Mouse (Mus musculus): ENCODE measurements around the gene Arhgef7. TPM values are rescaled to one million over a fixed set of nuclear protein-coding genes. Genes with fewer than 3 reads are reported as not detected.

Arhgef7 gene
- polyA plus RNA-seq, 1 experiment from 2014 or later = 31.6 TPM

DNA sequence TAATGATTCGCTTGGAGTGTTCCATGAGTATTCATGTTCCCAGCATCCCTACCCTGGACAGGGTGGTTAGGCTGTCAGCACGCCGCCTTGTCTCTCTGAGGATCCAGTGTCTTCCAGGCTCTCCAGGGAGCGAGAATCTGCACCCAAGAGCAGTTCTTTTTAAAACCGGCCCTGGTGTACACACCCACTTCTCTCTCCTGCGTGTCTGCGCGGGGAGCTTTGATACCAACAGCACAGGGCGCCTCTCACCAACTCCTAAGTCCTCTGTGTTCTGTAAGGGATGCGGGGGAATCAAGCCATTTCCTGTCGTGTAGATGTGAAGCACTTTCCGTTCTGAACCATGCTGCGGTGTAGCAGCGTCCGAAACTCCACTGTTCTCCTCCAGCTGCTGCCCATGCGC, 107.2 kb downstream of the Arhgef7 start:
- Histone ChIP-seq H3K4me1 (ENCODE audit: insufficient read depth, low read depth, low read length) (no peaks in the 10 kb centered on the region; the same call in 1 of the 2 replicates), H3K9ac (replicated peaks; ENCODE audit: low read depth) (no peak overlapping the region), H3K36me3 (ENCODE audit: insufficient read depth, low read length) (peaks cover 21% of the 10 kb centered on the region), H3K27ac (ENCODE audit: low read length) (no peak overlapping the region), H3K27me3 (replicated peaks; ENCODE audit: insufficient read depth, low read length) (no peaks in the 10 kb centered on the region), H3K4me2 (replicated peaks; ENCODE audit: low read depth, low read length) (no peak overlapping the region), H3K9me3 (ENCODE audit: low read length) (no peaks in the 10 kb centered on the region), H3K4me3 (ENCODE audit: low read depth, low read length) (no peak overlapping the region)
- no peak for TF ChIP-seq EP300 (IDR thresholded peaks at IDR 0.05)
- TF ChIP-seq CTCF (IDR thresholded peaks at IDR 0.05) = no peak
- no peak for ATAC-seq
- WGBS = 89% methylated on average over 16 of the region's 16 CpGs
- no peak for DNase-seq (ENCODE audit: low spot score)

DNA sequence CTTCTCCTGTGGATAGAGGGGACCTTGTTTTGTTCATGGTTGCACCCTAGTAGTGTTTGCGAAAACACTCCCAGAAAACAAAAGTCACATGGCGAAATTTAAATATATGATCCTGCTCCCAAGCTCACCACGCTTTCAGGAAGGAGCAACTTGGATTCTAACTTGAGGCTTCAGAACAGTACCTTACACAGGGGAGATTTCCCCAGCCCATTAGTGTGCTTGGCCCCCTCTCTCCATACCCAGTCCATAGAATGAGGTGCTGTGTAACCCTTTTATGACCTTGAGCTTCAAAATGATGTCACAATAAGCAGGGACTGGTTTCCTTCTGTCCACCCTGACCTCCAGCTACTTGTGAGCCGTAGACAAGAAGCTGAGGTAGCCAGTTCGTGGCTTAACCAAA, 112.7 kb downstream of the Arhgef7 start, which contains the start of gene Tex29:
TSS of gene Tex29 (plus strand) at position 301 of the 400 bp plus-strand sequence.
- peaks cover 4% of the 10 kb centered on the region; the same call in 1 of the 2 replicates for H3K4me1 ChIP-seq (ENCODE audit: insufficient read depth, low read depth, low read length)
- H3K27ac ChIP-seq (ENCODE audit: low read length) = no peak within 1 kb of the TSS; the same call in 1 of the 2 replicates
- no peak for DNase-seq (ENCODE audit: low spot score)
- no peaks in the 10 kb centered on the region for H3K9me3 ChIP-seq (ENCODE audit: low read length)
- no peak within 1 kb of the TSS for H3K4me3 ChIP-seq (ENCODE audit: low read depth, low read length)
- H3K9ac ChIP-seq (replicated peaks; ENCODE audit: low read depth) = no peak within 1 kb of the TSS
- no peaks in the 10 kb centered on the region for H3K27me3 ChIP-seq (replicated peaks; ENCODE audit: insufficient read depth, low read length)
- no peak for ATAC-seq
- TF ChIP-seq EP300 (IDR thresholded peaks at IDR 0.05) (no peak), CTCF (IDR thresholded peaks at IDR 0.05) (no peak)
- 80% methylated on average over 5 of the region's 5 CpGs for WGBS
- H3K4me2 ChIP-seq (replicated peaks; ENCODE audit: low read depth, low read length) = no peak within 1 kb of the TSS
- 0 out of 2 replicates have a peak, but pooled peaks cover 2% of the 10 kb centered on the region for H3K36me3 ChIP-seq (ENCODE audit: insufficient read depth, low read length)

DNA sequence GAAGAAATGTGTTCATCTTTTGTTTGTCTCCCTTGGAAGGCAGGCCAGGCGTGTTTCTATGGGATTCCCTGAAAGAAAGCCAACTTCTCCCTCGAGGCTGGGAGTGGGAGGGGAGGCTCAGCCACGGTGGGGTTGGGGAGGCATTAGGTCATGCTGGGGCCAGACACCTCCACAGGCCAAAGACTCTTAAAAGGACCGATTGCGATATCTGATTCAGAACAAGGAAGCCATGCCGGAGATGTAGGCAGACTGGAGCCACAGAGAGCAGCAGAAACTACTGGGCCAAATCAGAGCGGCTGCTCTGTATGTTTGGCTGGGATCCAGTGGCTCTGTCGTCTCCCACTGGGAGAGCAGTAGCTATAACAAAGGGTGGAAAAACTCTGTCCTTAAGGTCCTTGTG, 114.0 kb downstream of the Arhgef7 start:
- WGBS = 16% methylated on average over 8 of the region's 8 CpGs
- peak; percentile 74 for DNase-seq (ENCODE audit: low spot score)
- H3K9ac ChIP-seq (replicated peaks; ENCODE audit: low read depth) = no peak overlapping the region

DNA sequence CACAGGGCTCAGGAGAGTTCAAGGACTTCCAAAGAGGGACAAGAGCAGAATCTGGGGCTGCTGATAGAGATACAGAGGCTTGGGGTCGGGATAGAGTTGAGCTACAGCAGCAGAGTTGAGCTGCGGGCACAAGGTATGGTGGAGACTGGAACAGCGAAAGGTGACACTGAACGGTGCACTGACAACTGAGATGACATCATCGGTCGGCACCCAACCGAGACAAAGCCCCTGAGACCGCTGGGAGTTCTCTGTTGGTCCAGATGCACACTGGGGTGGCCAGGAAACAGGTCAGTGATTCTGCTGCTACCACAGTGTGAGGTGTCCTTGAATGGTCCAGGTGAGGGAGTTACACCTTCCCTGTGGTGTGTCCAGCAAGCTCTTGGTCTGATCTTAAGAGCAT, 115.2 kb downstream of the Arhgef7 start:
- Histone ChIP-seq H3K27me3 (replicated peaks; ENCODE audit: insufficient read depth, low read length) (no peaks in the 10 kb centered on the region), H3K4me2 (replicated peaks; ENCODE audit: low read depth, low read length) (no peak overlapping the region), H3K27ac (ENCODE audit: low read length) (no peak overlapping the region), H3K36me3 (ENCODE audit: insufficient read depth, low read length) (no peaks in the 10 kb centered on the region), H3K4me3 (ENCODE audit: low read depth, low read length) (no peak overlapping the region), H3K9ac (replicated peaks; ENCODE audit: low read depth) (no peak overlapping the region), H3K9me3 (ENCODE audit: low read length) (no peaks in the 10 kb centered on the region), H3K4me1 (ENCODE audit: insufficient read depth, low read depth, low read length) (peaks cover 4% of the 10 kb centered on the region; the same call in 1 of the 2 replicates)
- DNase-seq (ENCODE audit: low spot score) = no peak
- no peak for ATAC-seq
- 73% methylated on average over 8 of the region's 8 CpGs for WGBS
- TF ChIP-seq EP300 (IDR thresholded peaks at IDR 0.05) = no peak
- no peak for TF ChIP-seq CTCF (IDR thresholded peaks at IDR 0.05)

More for the DNA sequence above, 114.0 kb downstream of the Arhgef7 start:
- peak; percentile 56 for ATAC-seq
- Histone ChIP-seq H3K27ac (ENCODE audit: low read length) (peak overlapping the region; percentile 28; the same call in 1 of the 2 replicates), H3K4me3 (ENCODE audit: low read depth, low read length) (no peak overlapping the region), H3K9me3 (ENCODE audit: low read length) (no peaks in the 10 kb centered on the region), H3K27me3 (replicated peaks; ENCODE audit: insufficient read depth, low read length) (no peaks in the 10 kb centered on the region), H3K4me2 (replicated peaks; ENCODE audit: low read depth, low read length) (no peak overlapping the region), H3K36me3 (ENCODE audit: insufficient read depth, low read length) (no peaks in the 10 kb centered on the region), H3K4me1 (ENCODE audit: insufficient read depth, low read depth, low read length) (peaks cover 4% of the 10 kb centered on the region; the same call in 1 of the 2 replicates)
- TF ChIP-seq EP300 (IDR thresholded peaks at IDR 0.05) = no peak
- TF ChIP-seq CTCF (IDR thresholded peaks at IDR 0.05) = no peak

DNA sequence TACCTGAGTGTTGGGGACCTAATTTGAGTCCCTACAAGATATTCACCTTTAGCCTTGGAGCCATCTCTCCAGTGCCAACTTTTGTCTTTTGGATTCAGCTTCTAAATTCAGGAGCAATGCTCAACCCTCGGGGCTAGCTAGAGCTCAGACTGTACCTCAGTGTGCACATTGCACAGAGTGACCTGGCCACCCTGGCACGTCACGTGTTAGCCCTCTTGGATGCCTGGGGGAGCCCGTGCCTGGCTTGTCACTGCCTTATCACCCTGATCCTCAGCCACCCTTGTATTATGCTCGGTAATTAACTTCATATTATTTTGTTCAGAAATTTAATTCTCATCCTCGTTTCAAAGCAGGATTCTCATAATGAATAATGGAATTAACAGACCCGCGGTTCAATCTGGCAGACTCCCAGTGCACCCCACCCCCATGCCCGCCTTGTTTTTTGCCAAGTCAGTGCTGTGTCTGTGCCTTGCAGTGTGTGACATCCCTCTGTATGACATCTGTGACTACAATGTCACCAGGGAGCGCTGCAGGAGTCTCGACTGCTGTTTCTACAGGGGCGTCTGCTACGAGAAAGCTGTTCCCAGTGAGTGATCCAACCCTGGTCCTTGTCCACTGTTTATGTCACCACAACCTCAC, 116.3 kb downstream of the Arhgef7 start:
- TF ChIP-seq CTCF (IDR thresholded peaks at IDR 0.05) (no peak), EP300 (IDR thresholded peaks at IDR 0.05) (no peak)
- no peak overlapping the region for H3K4me3 ChIP-seq (ENCODE audit: low read depth, low read length)
- H3K36me3 ChIP-seq (ENCODE audit: insufficient read depth, low read length) = no peaks in the 10 kb centered on the region
- H3K4me2 ChIP-seq (replicated peaks; ENCODE audit: low read depth, low read length) = no peak overlapping the region
- no peak overlapping the region for H3K9ac ChIP-seq (replicated peaks; ENCODE audit: low read depth)
- DNase-seq (ENCODE audit: low spot score) = no peak
- no peaks in the 10 kb centered on the region for H3K27me3 ChIP-seq (replicated peaks; ENCODE audit: insufficient read depth, low read length)
- 68% methylated on average over 13 of the region's 13 CpGs for WGBS
- peaks cover 4% of the 10 kb centered on the region; the same call in 1 of the 2 replicates for H3K4me1 ChIP-seq (ENCODE audit: insufficient read depth, low read depth, low read length)
- H3K27ac ChIP-seq (ENCODE audit: low read length) = no peak overlapping the region
- no peaks in the 10 kb centered on the region for H3K9me3 ChIP-seq (ENCODE audit: low read length)
- no peak for ATAC-seq

DNA sequence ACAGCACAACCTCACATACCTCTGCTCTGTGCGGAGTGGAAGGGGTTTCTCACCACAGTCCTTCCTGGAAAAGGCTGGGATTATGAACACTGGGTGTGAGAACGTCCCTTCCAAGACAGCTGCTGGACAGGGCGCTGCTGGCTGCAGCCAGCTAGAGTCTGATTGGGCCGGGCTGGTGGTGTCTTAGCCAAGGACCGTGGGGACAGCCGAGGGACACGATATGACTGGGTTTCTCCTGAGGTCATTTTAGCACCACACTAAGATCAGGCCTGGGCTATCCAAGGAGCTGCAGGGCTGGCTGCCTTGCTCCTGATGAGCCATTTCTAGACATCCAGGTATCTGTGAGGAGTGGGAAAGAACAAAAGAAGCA, 116.8 kb downstream of the Arhgef7 start:
- H3K9me3 ChIP-seq (ENCODE audit: low read length) = no peaks in the 10 kb centered on the region
- H3K27me3 ChIP-seq (replicated peaks; ENCODE audit: insufficient read depth, low read length) = no peaks in the 10 kb centered on the region
- WGBS = 57% methylated on average over 7 of the region's 7 CpGs
- H3K9ac ChIP-seq (replicated peaks; ENCODE audit: low read depth) = no peak overlapping the region
- no peak overlapping the region for H3K4me2 ChIP-seq (replicated peaks; ENCODE audit: low read depth, low read length)
- peaks cover 4% of the 10 kb centered on the region; the same call in 1 of the 2 replicates for H3K4me1 ChIP-seq (ENCODE audit: insufficient read depth, low read depth, low read length)
- no peaks in the 10 kb centered on the region for H3K36me3 ChIP-seq (ENCODE audit: insufficient read depth, low read length)
- DNase-seq (ENCODE audit: low spot score) = peak; percentile 45
- peak; percentile 77 for ATAC-seq
- TF ChIP-seq CTCF (IDR thresholded peaks at IDR 0.05) (no peak), EP300 (IDR thresholded peaks at IDR 0.05) (no peak)
- H3K4me3 ChIP-seq (ENCODE audit: low read depth, low read length) = no peak overlapping the region
- H3K27ac ChIP-seq (ENCODE audit: low read length) = no peak overlapping the region
